Mouse (Mus musculus) MEL (cell line): ENCODE measurements around the gene G6pc3.

ENCODE experiments used
- CHD1 ChIP-seq: IDR thresholded peaks from 2 replicates; pipeline ENCODE4 v1.6.1; 2012; ENCODE audit warnings: low read depth, mild to moderate bottlenecking, inconsistent platforms, low read length, improper control_type of control experiment
- CTCF ChIP-seq, 3 experiments: IDR thresholded peaks in 2 of 3; conservative IDR thresholded peaks in 1 of 3; 2 replicates each; pipeline ENCODE4 v1.5.1; 2011 to 2012; ENCODE audit warnings: low read length in 3 of 3, low read depth in 2 of 3, mild to moderate bottlenecking in 2 of 3, improper control_type of control experiment in 1 of 3, inconsistent platforms in 1 of 3, mixed read lengths in 1 of 3, moderate library complexity in 1 of 3; ENCODE audit not compliant: control insufficient read depth in 1 of 3, insufficient read depth in 1 of 3, poor library complexity in 1 of 3, severe bottlenecking in 1 of 3
- EP300 ChIP-seq, 2 experiments: IDR thresholded peaks; 2 replicates each; pipeline ENCODE4 v1.6.1; 2011; ENCODE audit warnings: improper control_type of control experiment in 2 of 2, low read length in 2 of 2, low read depth in 1 of 2, mild to moderate bottlenecking in 1 of 2
- GATA1 ChIP-seq: IDR thresholded peaks from 2 replicates; pipeline ENCODE4 v1.6.1; 2011; ENCODE audit warnings: low read depth, low read length, improper control_type of control experiment
- MAX ChIP-seq: IDR thresholded peaks from 2 replicates; pipeline ENCODE4 v1.6.1; 2011; ENCODE audit warnings: low read length, improper control_type of control experiment
- MAZ ChIP-seq: IDR thresholded peaks from 2 replicates; pipeline ENCODE4 v1.6.1; 2012; ENCODE audit warnings: low read depth, mild to moderate bottlenecking, inconsistent platforms, low read length, improper control_type of control experiment
- MEF2A ChIP-seq: IDR thresholded peaks from 2 replicates; pipeline ENCODE4 v1.6.1; 2014; ENCODE audit warnings: low read depth, mild to moderate bottlenecking, inconsistent platforms, low read length, improper control_type of control experiment; ENCODE audit not compliant: poor library complexity, insufficient replicate concordance, severe bottlenecking; ENCODE audit errors: extremely low read depth
- POLR2A ChIP-seq, 2 experiments: IDR thresholded peaks; 2 replicates each; pipeline ENCODE4 v1.6.1; 2011 to 2012; ENCODE audit warnings: low read length in 2 of 2, mild to moderate bottlenecking in 2 of 2, control low read depth in 1 of 2, improper control_type of control experiment in 1 of 2, low read depth in 1 of 2, moderate library complexity in 1 of 2; ENCODE audit not compliant: control insufficient read depth in 1 of 2, insufficient read depth in 1 of 2, poor library complexity in 1 of 2
- POLR2AphosphoS2 ChIP-seq: IDR thresholded peaks from 2 replicates; pipeline ENCODE4 v1.6.1; 2011; ENCODE audit warnings: low read length, improper control_type of control experiment
- RCOR1 ChIP-seq: IDR thresholded peaks from 2 replicates; pipeline ENCODE4 v1.6.1; 2012; ENCODE audit warnings: low read depth, mild to moderate bottlenecking, inconsistent platforms, low read length, improper control_type of control experiment
- SMC3 ChIP-seq: IDR thresholded peaks from 2 replicates; pipeline ENCODE4 v1.6.1; 2011; ENCODE audit warnings: low read depth, low read length, improper control_type of control experiment
- USF2 ChIP-seq, 2 experiments: IDR thresholded peaks; 2 replicates each; pipeline ENCODE4 v1.6.1; 2011 to 2012; ENCODE audit warnings: improper control_type of control experiment in 2 of 2, low read length in 2 of 2, borderline replicate concordance in 1 of 2, inconsistent platforms in 1 of 2, low read depth in 1 of 2, mild to moderate bottlenecking in 1 of 2; ENCODE audit not compliant: insufficient read depth in 1 of 2
- ZMIZ1 ChIP-seq: IDR thresholded peaks from 2 replicates; pipeline ENCODE4 v1.6.1; 2012; ENCODE audit warnings: low read depth, mild to moderate bottlenecking, inconsistent platforms, low read length, improper control_type of control experiment, moderate library complexity

DNA sequence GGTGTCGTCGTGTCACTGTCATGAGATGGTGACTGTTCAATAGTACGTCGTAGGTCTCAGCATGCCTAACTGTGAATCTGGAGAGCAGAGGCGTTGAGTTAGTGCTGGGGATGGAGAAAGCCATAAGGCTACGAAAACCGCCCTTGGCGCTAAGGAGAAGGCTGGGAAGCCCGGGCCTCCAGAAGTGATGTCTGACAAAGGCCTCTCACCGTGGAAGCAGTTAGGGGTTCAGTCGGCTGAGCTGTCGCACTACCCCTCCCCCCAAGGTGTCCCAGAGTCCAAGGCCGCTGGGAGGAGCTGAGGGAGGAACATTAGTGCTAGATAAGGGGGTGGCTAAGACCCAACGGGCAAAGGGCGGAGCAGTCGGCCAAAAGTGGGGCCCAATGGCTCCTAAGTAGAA, 43.4 kb upstream of the G6pc3 start:
- TF ChIP-seq CTCF (IDR thresholded peaks at IDR 0.05 in 2 of 3, conservative IDR thresholded peaks at IDR 0.05 in 1 of 3; ENCODE audit: control insufficient read depth in 1 of 3, insufficient read depth in 1 of 3, low read depth in 2 of 3, low read length in 3 of 3, poor library complexity in 1 of 3, severe bottlenecking in 1 of 3) (no peak), POLR2A (IDR thresholded peaks at IDR 0.05; ENCODE audit: control insufficient read depth in 1 of 2, insufficient read depth in 1 of 2, low read depth in 1 of 2, low read length in 2 of 2, poor library complexity in 1 of 2) (peak in 1 of 2 experiments; percentile 21; a peak in 1 of 4 replicates), MAX (no peak), SMC3 (no peak), USF2 (IDR thresholded peaks at IDR 0.05; ENCODE audit: borderline replicate concordance in 1 of 2, insufficient read depth in 1 of 2, low read depth in 1 of 2, low read length in 2 of 2) (no peak), GATA1 (no peak), CHD1 (no peak), MEF2A (no peak), MAZ (peak; percentile 53; the same call in 1 of the 2 replicates), EP300 (IDR thresholded peaks at IDR 0.05; ENCODE audit: low read depth in 1 of 2, low read length in 2 of 2) (peak; percentile 18 to 52; a peak in 2 of 4 replicates), ZMIZ1 (no peak), POLR2AphosphoS2 (no peak), RCOR1 (no peak)
